Mouse (Mus musculus) splenic B cell, adult 2 months (primary cell): ENCODE results near the gene Plcb2.

Experiments
- DNase-seq: peaks from one replicate; pipeline ENCODE4 v3.0.0-alpha.2; 2011; ENCODE audit warnings: low read depth, low spot score
- H3K27me3 ChIP-seq: 2 replicates; pipeline ENCODE4 v1.6.1; 2012; ENCODE audit warnings: mild to moderate bottlenecking, low read length, moderate library complexity, mixed read lengths; ENCODE audit not compliant: control insufficient read depth, poor library complexity, insufficient read depth, severe bottlenecking
- H3K36me3 ChIP-seq: 2 replicates; pipeline ENCODE4 v1.6.1; 2012; ENCODE audit warnings: mild to moderate bottlenecking, low read length, moderate library complexity, mixed read lengths; ENCODE audit not compliant: control insufficient read depth, poor library complexity, insufficient read depth, severe bottlenecking

The Plcb2 gene

DNA sequence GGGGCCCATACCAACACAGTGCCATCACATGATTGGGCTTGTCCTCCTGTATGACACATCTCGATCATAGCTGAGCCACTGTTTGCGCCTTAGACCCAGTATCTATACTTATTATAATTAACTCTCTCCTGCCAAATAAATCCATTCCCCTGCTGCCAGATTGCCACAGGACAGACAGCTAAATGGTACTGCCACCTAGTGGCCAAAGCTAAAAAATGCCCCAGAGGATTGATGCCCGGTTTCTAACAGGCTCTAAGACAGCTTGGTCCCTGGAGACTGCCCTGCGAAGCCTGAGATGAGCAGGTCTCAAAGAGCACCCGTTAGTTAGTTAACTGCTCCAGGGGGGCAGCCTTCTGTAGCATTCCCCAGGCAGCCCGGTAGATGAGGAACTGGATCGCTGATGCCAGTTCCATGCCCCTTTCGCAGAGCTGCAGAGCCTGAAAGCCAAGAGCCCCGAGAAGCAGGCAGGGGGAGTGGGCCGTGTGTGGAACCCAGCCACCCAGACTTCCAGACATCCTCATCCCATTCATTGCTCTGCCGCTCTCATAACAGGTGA is 32.5 kb downstream of the Plcb2 start:
- DNase-seq: peak; percentile 86
- no peaks in the 10 kb centered on the region for H3K27me3 ChIP-seq
- H3K36me3 ChIP-seq: no peaks in the 10 kb centered on the region

DNA sequence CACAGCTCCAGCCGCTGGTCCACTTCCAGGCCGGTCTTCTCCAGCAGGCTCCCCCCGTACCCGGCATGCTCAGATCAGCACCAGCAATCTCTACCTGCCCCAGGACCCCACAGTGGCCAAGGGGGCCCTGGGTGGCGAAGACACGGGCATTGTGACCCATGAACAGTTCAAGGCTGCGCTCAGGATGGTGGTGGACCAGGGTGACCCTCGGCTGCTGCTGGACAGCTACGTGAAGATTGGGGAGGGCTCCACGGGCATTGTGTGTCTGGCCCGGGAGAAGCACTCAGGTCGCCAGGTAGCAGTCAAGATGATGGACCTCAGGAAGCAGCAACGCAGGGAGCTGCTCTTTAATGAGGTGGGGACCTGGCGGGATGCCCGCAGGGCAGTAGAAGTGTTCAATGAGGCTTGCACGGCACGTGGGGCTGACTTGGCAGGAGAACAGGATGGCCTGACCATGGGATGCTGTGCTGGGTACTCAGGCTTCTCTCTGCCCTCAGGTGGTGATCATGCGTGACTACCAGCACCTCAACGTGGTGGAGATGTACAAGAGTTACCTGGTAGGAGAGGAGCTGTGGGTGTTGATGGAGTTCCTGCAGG is 34.8 kb downstream of the Plcb2 start:
- Histone ChIP-seq H3K27me3 (no peaks in the 10 kb centered on the region), H3K36me3 (no peaks in the 10 kb centered on the region)
- DNase-seq: no peak

DNA sequence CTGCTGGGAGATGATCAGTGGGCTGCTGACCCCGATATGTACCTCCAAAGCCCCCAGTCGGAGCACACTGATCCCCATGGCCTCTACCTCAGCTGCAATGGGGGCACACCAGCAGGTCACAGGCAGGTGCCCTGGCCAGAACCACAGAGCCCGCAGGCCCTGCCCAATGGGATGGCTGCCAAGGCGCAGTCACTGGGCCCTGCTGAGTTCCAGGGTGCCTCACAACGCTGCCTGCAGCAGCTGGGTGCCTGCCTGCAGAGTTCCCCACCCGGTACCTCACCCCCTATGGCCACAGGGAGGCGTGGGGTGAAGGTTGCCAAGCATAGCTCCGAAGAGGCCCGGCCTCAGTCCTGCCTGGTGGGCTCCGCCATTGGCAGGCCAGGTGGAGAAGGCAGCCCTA is 38.4 kb downstream of the Plcb2 start:
- no peak for DNase-seq
- no peaks in the 10 kb centered on the region for H3K36me3 ChIP-seq
- H3K27me3 ChIP-seq: no peaks in the 10 kb centered on the region

DNA sequence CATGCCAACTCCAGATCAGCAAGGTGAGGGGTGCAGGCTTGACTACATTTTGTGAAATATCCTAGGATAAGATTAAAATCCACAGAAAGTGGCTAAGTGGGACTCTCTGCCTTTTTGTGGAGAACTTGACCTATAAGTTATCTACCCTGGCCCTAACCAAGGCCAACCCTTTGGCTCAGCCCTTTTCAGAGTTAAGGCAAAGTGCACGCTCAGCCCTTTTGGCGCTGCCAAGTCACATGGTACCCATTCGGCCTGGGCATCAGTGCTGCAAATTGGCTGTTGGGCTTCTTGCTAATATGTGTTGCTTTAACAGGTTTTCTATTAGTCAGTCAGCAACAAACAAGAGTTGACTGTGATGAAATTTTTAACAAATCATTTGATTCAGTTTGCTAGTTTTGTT is 40.4 kb downstream of the Plcb2 start:
- H3K36me3 ChIP-seq: no peaks in the 10 kb centered on the region
- no peak for DNase-seq
- H3K27me3 ChIP-seq: no peaks in the 10 kb centered on the region

DNA sequence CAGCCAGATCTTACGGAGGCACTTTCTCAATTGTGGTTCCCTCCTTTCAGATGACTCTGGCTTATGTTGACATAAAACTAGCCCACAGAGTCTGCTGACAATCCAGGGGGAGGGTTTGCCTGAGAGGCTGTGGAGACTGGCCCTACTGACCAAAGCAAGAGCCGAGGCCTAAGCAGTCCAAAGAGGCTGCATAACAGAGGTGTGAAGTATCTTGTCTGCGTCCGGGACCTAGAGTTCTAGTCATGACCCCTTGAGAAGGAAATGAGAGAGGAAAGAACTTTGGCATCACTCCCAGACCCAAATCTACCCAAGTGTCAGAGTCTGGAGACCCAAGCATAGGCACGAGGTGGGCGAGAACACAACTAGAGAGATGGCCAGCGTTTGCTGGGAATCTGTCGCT is 41.5 kb downstream of the Plcb2 start:
- no peak for DNase-seq
- Histone ChIP-seq H3K36me3 (no peaks in the 10 kb centered on the region), H3K27me3 (no peaks in the 10 kb centered on the region)

DNA sequence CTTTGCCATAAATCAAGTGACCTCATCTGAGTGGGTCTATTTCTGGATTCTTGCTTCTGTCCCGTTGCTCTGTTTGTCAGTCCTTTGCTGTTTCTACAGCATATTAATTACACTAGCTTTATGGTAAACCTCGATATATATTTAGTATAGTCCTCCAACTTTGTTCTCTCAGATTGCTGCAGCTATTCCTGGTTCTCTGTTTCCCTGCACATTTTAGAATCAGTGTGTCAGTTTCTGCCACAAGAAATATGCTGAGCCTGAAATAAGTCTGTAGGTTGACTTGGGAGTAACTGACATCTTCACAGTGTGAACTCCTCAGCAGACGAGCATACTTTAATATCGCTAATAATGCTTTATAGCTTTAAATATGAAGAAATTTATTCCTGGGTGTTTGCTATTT is 43.1 kb downstream of the Plcb2 start:
- Histone ChIP-seq H3K36me3 (no peaks in the 10 kb centered on the region), H3K27me3 (no peaks in the 10 kb centered on the region)
- DNase-seq: no peak

DNA sequence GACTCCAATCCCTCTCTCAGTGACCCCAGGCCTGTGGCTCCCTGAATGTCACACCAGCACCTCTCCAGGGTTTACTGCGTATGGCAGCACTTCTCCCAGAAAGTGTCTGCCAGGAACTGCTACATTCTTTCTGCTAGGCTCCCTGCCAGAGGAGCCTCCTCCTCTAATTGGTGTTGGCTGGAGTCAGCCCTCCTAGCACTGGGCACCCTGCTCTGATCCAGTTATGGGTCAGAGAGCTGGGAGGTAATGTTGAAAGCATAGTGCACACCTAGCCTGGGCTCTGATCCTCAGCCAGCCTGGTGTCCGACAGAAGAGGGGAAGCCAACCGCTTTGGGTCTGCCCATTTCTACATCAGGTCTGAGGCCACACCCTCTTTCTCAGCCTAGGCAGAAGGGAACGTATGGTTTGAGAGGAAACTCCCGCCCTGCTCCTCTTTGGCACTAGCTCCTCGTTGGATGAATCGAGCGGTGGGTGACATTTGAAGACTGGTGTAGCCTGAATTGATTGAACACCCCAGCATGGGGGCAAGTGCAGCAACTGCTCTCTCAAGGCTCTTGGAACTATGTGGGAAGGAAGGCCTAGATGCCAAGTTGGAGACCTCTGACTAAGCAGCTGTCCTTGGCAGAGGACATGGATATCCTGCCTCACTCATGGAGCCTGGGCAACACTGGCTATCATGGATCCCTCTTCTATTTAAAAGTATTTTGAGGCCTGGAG is 45.5 kb downstream of the Plcb2 start:
- DNase-seq: no peak
- H3K27me3 ChIP-seq: no peaks in the 10 kb centered on the region
- H3K36me3 ChIP-seq: no peaks in the 10 kb centered on the region

DNA sequence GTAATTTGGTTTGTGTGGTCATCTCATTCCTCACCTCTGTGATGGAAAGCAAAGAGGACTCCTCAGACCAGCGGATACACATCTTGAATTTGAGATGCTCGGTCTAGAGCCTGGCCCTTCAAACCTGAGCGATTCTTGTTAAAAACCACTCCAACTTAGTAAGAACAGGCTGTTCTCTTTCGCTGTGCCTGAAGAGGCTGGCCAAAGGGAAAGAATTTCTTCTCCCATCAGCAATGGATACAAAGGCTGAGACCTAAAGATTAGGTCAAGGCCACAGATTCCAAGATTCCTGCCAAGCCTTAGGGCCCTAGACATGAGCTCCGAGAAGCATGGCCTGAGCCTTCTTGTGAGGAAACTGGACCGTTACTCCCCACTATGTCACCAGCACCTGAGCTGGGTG is 47.3 kb downstream of the Plcb2 start:
- Histone ChIP-seq H3K27me3 (no peaks in the 10 kb centered on the region), H3K36me3 (no peaks in the 10 kb centered on the region)
- no peak for DNase-seq

DNA sequence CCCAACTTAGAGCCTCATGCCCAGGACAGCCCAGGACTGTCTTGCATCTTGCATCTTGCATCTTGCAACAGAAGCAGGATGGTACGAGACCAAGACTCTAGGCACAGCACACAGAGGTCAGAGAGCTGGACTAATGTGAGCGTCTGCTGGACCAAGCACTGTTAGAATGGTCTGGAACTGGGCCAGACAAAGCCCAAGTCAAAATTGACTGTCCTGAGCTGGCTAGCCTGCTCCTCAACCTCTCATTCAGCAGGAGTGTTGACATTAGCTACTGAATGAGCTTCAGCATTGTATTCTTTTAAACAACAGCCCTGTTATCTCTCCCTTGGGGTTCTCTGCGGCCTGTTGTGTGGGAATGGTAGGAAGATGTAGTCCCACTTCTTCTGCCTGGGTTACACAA is 48.7 kb downstream of the Plcb2 start:
- H3K27me3 ChIP-seq: no peaks in the 10 kb centered on the region
- H3K36me3 ChIP-seq: no peaks in the 10 kb centered on the region
- no peak for DNase-seq

DNA sequence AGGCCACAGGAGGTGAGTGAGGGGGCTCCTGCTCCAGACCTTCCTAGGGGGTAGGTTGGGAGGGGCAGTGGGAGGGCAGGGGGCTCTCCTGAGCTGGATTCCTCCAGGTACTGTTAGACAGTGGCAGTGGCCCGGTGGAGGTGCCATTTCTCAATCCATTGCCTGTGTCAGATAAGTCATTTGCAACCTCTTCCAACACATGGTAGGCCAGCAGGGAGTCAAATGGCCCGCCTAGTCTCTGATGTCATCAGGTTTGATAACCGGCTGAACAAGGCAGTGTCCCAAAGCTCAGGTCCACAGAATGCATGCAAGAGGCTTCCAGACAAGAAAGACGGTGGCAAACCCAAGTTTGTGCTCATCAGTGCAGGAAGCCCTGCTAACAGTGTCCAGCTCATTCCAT is 50.4 kb downstream of the Plcb2 start:
- H3K27me3 ChIP-seq: no peaks in the 10 kb centered on the region
- no peak for DNase-seq
- no peaks in the 10 kb centered on the region for H3K36me3 ChIP-seq

DNA sequence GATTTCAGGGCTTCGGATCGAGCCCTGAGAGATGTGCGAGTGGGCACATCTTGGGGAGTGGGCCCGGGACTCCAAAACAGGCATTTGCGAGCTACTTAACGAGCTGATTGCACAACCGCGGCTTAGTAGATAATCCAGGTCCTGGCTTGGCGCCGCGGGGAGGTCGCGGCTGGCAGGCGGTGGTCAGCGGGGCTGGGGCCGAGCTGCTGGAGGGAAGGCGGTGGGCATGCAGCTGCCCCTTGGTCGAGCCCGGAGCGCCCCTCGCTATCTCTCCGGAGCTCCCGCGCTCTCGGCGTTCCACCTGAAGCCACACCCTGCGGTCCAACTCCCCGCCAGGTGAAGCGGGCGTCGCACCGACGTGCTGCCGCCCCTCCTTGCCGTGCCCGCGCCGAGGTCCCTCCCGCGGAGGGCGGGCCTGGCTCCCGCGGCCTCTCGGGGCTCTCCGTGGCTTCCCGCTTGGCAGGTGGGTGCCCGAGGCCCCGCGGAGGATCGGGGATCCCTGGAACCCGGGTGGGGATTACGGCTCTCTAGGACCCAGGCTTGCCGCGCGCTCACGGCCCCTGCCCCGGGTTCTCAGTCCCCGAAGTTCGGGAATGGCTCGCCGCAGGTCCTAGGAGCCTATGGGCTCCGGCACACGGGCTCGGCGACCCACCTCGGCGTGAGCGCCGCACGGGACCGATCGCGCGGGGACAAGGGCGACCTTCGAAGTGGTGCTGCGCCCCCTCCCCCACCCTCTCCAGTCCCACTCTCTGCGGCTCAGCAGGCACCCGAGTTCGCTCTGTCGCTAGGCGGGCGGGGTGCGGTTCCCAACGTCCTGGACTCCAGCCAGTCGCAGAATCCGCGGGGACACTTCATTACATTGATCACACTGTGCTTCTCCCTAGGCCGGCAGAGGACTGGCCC is 51.1 kb downstream of the Plcb2 start:
- peak; percentile 37 for DNase-seq
- Histone ChIP-seq H3K36me3 (no peaks in the 10 kb centered on the region), H3K27me3 (no peaks in the 10 kb centered on the region)

DNA sequence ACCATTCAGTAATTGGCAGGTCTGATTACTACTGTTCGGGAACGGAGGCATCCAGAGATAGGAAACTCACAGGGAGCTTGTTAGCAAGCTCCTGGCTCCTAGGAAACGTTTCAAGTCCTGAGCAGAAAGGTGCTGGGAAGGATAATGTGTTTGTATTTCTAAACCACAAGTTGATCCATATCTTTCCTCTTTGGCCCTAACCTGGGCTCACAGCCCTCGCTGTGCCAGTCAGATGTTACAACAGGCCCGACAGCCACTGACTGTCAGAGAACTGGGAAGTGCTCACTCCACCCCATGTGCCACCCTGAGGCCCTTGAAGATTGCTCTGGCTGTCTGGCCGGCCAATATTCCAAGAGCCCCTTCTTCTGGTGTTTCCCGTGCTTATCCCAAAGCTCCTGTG is 53.7 kb downstream of the Plcb2 start:
- H3K36me3 ChIP-seq: no peaks in the 10 kb centered on the region
- no peaks in the 10 kb centered on the region for H3K27me3 ChIP-seq
- no peak for DNase-seq

DNA sequence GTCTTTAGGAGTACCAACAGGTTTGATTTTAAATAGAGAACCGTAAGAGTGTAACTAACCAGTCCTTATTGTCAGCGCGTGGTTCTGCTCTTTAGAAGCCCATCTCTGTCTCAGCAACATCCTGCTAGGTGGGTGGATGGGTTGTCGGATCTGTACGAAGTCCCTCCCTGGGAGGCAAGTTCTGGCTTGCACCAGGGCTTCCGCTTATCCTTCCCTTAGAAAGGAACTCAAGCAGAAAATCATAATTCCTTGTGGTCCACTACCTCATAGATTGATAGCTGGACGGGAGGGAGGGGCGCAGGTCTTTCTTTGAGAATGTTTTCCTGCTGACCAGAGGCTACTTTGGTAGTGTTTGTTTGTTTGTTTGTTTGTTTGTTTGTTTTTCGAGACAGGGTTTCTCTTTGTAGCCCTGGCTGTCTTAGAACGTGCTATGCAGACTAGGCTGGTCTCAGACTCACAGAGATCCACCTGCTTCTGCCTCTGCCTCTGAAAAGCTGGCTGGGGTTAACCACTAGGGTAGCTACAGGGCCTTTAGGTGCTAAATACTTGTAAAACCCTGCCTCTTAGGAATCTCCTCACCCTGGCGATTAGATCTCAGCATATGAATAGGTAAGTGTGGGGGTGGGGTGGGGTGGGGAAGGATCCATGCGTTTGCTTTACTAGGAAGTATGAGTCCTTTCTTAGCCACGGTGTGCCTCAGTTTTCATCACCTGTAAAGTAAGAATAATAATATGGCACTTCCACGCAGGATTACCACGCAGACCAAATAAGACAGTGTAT is 54.4 kb downstream of the Plcb2 start:
- no peak for DNase-seq
- no peaks in the 10 kb centered on the region for H3K36me3 ChIP-seq
- no peaks in the 10 kb centered on the region for H3K27me3 ChIP-seq

DNA sequence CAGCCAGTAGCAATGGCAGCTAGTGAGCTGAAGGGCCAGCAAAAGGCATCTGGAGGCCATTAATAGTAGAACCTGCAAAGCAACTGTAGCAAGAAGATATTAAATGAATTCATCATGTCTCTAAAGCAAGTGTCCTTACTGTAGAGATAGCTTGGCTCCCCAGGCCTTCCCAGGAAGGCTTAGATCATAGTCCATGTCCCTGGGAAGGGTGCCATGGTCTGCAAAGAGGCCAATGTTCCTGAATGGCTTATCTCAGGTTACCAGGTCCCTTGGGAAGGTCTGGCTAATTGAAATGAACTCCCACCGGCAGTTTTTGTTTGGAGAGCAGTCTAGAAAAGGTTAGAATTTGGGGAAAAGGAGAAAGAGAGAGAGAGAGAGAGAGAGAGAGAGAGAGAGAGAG is 56.5 kb downstream of the Plcb2 start:
- Histone ChIP-seq H3K27me3 (no peaks in the 10 kb centered on the region), H3K36me3 (no peaks in the 10 kb centered on the region)
- DNase-seq: no peak
